Mouse (Mus musculus) heart, postnatal 0 days (tissue): Measurements from ENCODE around the gene Tmem143. TPM values are rescaled to one million over a fixed set of nuclear protein-coding genes. Genes with fewer than 3 reads are reported as not detected.

Experiments
- ATAC-seq: fragments of 200-750 bp; cut with Nextera tagmentation; 2 replicates; pipeline ENCODE4 v1.8.0; 2017; ENCODE audit warnings: low read depth, moderate number of reproducible peaks, moderate library complexity; ENCODE audit not compliant: insufficient read depth
- DNase-seq: peaks from one replicate; pipeline ENCODE4 v3.0.0-alpha.2; 2016; ENCODE audit warnings: low spot score
- H3K27ac ChIP-seq: fragments of 300-500 bp; sonication (generic); 2 replicates; pipeline ENCODE4 v1.5.1; 2014; ENCODE audit warnings: low read depth, mild to moderate bottlenecking
- H3K27me3 ChIP-seq: fragments of 300-500 bp; sonication (generic); 2 replicates; pipeline ENCODE4 v1.6.1; 2014; ENCODE audit warnings: low read length, mixed read lengths; ENCODE audit not compliant: control insufficient read depth, insufficient read depth
- H3K36me3 ChIP-seq: fragments of 300-500 bp; sonication (generic); replicated peaks from 2 replicates; pipeline ENCODE4 v1.6.1; 2014; ENCODE audit warnings: low read length, mixed read lengths; ENCODE audit not compliant: control insufficient read depth, insufficient read depth
- H3K4me1 ChIP-seq: fragments of 300-500 bp; sonication (generic); 2 replicates; pipeline ENCODE4 v1.6.1; 2014; ENCODE audit warnings: antibody characterized with exemption; ENCODE audit not compliant: control insufficient read depth, insufficient read depth
- H3K4me2 ChIP-seq: fragments of 300-500 bp; sonication (generic); 2 replicates; pipeline ENCODE4 v1.6.1; 2014; ENCODE audit warnings: low read depth, mild to moderate bottlenecking, low read length, moderate library complexity
- H3K4me3 ChIP-seq: fragments of 300-500 bp; sonication (generic); 2 replicates; pipeline ENCODE4 v1.5.1; 2014; ENCODE audit warnings: low read depth, low read length
- H3K9ac ChIP-seq: fragments of 300-500 bp; sonication (generic); replicated peaks from 2 replicates; pipeline ENCODE4 v1.6.1; 2014; ENCODE audit warnings: low read depth, low read length, mixed read lengths
- H3K9me3 ChIP-seq: fragments of 300-500 bp; sonication (generic); replicated peaks from 2 replicates; pipeline ENCODE4 v1.6.1; 2016; ENCODE audit warnings: low read length; ENCODE audit not compliant: control insufficient read depth
- CTCF ChIP-seq: IDR thresholded peaks from 2 replicates; pipeline ENCODE4 v1.5.1; 2016; ENCODE audit warnings: antibody characterized with exemption, control low read depth, low read depth
- EP300 ChIP-seq: IDR thresholded peaks from 2 replicates; pipeline ENCODE4 v1.6.1; 2016; ENCODE audit warnings: antibody characterized with exemption, low read depth
- WGBS: fragments of 180-500 bp; shearing (Covaris S2); extraction: QIAGEN DNeasy Blood & Tissue Kit; methylation state at CpG from one replicate; pipeline ENCODE4 v1.1.7; 2014; 5-methylcytosine and 5-hydroxymethylcytosine counted together
- polyA plus RNA-seq: library from polyadenylated mRNA; unstranded; fragments of >200 nt; fragmentation: Nextera tagmentation; extraction: Ambion mirVana; gene quantifications from 2 replicates; pipeline ENCODE4 v1.2.1, GENCODE M21; 2015
- total RNA-seq: library from RNA; depleted of rRNA; stranded (reverse); fragments of >200 nt; gene quantifications from 2 replicates; pipeline ENCODE4 v1.2.3, GENCODE M21; 2014; ENCODE audit warnings: low replicate concordance

The Tmem143 gene
- total and polyA plus RNA-seq, 2 experiments from 2014 or later = 11.7 to 124 TPM

- Histone ChIP-seq H3K4me1 (peaks cover 6% of the 10 kb centered on the region; the same call in 1 of the 2 replicates), H3K9ac (peak overlapping the region; percentile 57), H3K4me3 (peak overlapping the region; percentile 50), H3K36me3 (0 out of 2 replicates have a peak, but pooled peaks cover 3% of the 10 kb centered on the region), H3K9me3 (no peaks in the 10 kb centered on the region), H3K27me3 (no peaks in the 10 kb centered on the region), H3K27ac (peak overlapping the region; percentile 76), H3K4me2 (peak overlapping the region; percentile 60)
- 26% methylated on average over 9 of the region's 9 CpGs for WGBS
- TF ChIP-seq EP300 (no peak), CTCF (no peak)
- ATAC-seq = no peak
- no peak for DNase-seq
Observed at GRCm38 (mm10) chr7:45920583-45921241, 24.0 kb downstream of the Tmem143 start.

- 0 out of 2 replicates have a peak, but pooled peaks cover 3% of the 10 kb centered on the region for H3K36me3 ChIP-seq
- peak within 1 kb of the TSS; percentile 90 for H3K27ac ChIP-seq
- ATAC-seq (no peak), DNase-seq (peak; percentile 48)
- no peaks in the 10 kb centered on the region for H3K9me3 ChIP-seq
- peak within 1 kb of the TSS; percentile 50 for H3K4me3 ChIP-seq
- TF ChIP-seq CTCF = no peak
- no peak for TF ChIP-seq EP300
- H3K4me2 ChIP-seq = peak within 1 kb of the TSS; percentile 60
- H3K9ac ChIP-seq = peak within 1 kb of the TSS; percentile 57
- no peaks in the 10 kb centered on the region for H3K27me3 ChIP-seq
- peaks cover 6% of the 10 kb centered on the region; the same call in 1 of the 2 replicates for H3K4me1 ChIP-seq
- 25% methylated on average over 9 of the region's 9 CpGs for WGBS
Observed at GRCm38 (mm10) chr7:45921242-45921621, 24.5 kb downstream of the Tmem143 start, which contains the start of gene Emp3. TSS of gene Emp3 (minus strand) at chr7:45921404.

- 0 out of 2 replicates have a peak, but pooled peaks cover 3% of the 10 kb centered on the region for H3K36me3 ChIP-seq
Observed at GRCm38 (mm10) chr7:45921950-45922600, 25.3 kb downstream of the Tmem143 start.

GRCm38 (mm10) chr7:45922928-45923761 lies 26.4 kb downstream of the Tmem143 start:
- Histone ChIP-seq H3K9me3 (no peaks in the 10 kb centered on the region), H3K4me3 (peak overlapping the region; percentile 51), H3K9ac (peak overlapping the region; percentile 28; the same call in 1 of the 2 replicates), H3K4me2 (peak overlapping the region; percentile 65), H3K36me3 (0 out of 2 replicates have a peak, but pooled peaks cover 3% of the 10 kb centered on the region), H3K4me1 (no peaks in the 10 kb centered on the region), H3K27me3 (no peaks in the 10 kb centered on the region), H3K27ac (peak overlapping the region; percentile 90)
- DNase-seq (peak; percentile 99), ATAC-seq (peak; percentile 86)
- 1% methylated on average over 37 of the region's 37 CpGs for WGBS
- TF ChIP-seq EP300 (no peak; the same call in 1 of the 2 replicates), CTCF (no peak)

More at GRCm38 (mm10) chr7:45921950-45922600, 25.3 kb downstream of the Tmem143 start:
- WGBS = 82% methylated on average over 12 of the region's 12 CpGs
- peaks cover 3% of the 10 kb centered on the region; the same call in 1 of the 2 replicates for H3K4me1 ChIP-seq
- no peak overlapping the region for H3K4me2 ChIP-seq
- H3K9me3 ChIP-seq = no peaks in the 10 kb centered on the region
- TF ChIP-seq CTCF (no peak), EP300 (no peak)
- DNase-seq = no peak
- no peak overlapping the region for H3K9ac ChIP-seq
- peak overlapping the region; percentile 90 for H3K27ac ChIP-seq
- ATAC-seq = no peak
- no peaks in the 10 kb centered on the region for H3K27me3 ChIP-seq
- no peak overlapping the region for H3K4me3 ChIP-seq

GRCm38 (mm10) chr7:45923762-45924428 lies 27.2 kb downstream of the Tmem143 start, which contains the start of gene Ccdc114:
TSS of gene Ccdc114 (plus strand) at chr7:45924072.
- ATAC-seq (peak; percentile 80), DNase-seq (peak; percentile 90)
- Histone ChIP-seq H3K4me3 (peak within 1 kb of the TSS; percentile 51), H3K4me2 (peak within 1 kb of the TSS; percentile 65), H3K4me1 (no peaks in the 10 kb centered on the region), H3K27ac (peak within 1 kb of the TSS; percentile 90), H3K36me3 (0 out of 2 replicates have a peak, but pooled peaks cover 3% of the 10 kb centered on the region), H3K9ac (peak within 1 kb of the TSS; percentile 28; the same call in 1 of the 2 replicates), H3K27me3 (no peaks in the 10 kb centered on the region), H3K9me3 (no peaks in the 10 kb centered on the region)
- no peak for TF ChIP-seq EP300
- 5% methylated on average over 24 of the region's 24 CpGs for WGBS
